Mouse (Mus musculus) liver, adult 2 months (tissue): ENCODE results near the gene Tm4sf5.

Source experiments
- CTCF ChIP-seq: fragments of 200-500 bp; IDR thresholded peaks from 2 replicates; pipeline ENCODE4 v1.5.1; 2011; ENCODE audit warnings: low read depth, low read length, control low read depth
- POLR2A ChIP-seq: fragments of 200-500 bp; IDR thresholded peaks from 2 replicates; pipeline ENCODE4 v1.6.1; 2011; ENCODE audit warnings: low read length, control low read depth; ENCODE audit not compliant: insufficient read depth; ENCODE audit errors: extremely low read depth

DNA sequence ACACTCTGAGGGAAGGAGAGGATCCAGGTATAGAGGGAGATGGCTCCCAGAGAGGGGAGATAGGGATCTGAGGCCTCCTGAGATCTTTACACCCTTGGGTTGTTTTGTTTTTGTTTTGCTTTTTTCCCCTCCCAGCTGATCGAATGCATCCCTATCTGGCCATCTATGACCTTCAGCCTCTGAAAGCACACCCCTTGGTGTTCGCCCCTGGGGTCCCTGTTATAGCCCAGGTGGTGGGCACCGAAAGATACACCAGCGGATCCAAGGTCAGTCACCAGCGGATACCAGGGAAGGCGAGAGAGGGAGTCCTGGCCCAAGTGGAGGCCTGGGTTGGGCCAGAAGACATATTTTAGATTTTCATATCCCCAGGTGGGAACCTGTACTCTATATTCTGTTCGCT, 35.9 kb downstream of the Tm4sf5 start:
- TF ChIP-seq POLR2A (no peak), CTCF (no peak)
